Mouse (Mus musculus) c-Kit-positive CD71-positive TER-119-positive erythroid progenitor cells, embryonic 14.5 days (primary cell): ENCODE data around the gene Bcat1.

ENCODE experiments used
- DNase-seq: peaks from one replicate; pipeline ENCODE4 v3.0.0-alpha.2; 2013; ENCODE audit warnings: low spot score

Bcat1 gene

GRCm38 (mm10) chr6:144944435-144945365 is 131.3 kb downstream of the Bcat1 start:
- DNase-seq, result no peak
